Mouse (Mus musculus) kidney, adult 2 months (tissue): ENCODE data around the gene Tcl1b3.
"Not testable (repeated sequence)": the region's sequence is repeated elsewhere in the genome, so short reads cannot be mapped to it uniquely, and the experiment has no call there.

Source experiments
- CTCF ChIP-seq: fragments of 200-500 bp; conservative IDR thresholded peaks from 2 replicates; pipeline ENCODE4 v1.5.1; 2011; ENCODE audit warnings: low read depth, mild to moderate bottlenecking, control low read depth, low read length, moderate library complexity, mixed read lengths; ENCODE audit not compliant: insufficient read depth, insufficient read length
- POLR2A ChIP-seq: fragments of 200-500 bp; IDR thresholded peaks from one replicate; pipeline ENCODE4 v1.6.1; 2011; ENCODE audit warnings: low read depth, low read length, control low read depth

- not testable (repeated sequence) for TF ChIP-seq POLR2A, CTCF
Observed at GRCm38 (mm10) chr12:105181040-105181644, 9.7 kb upstream of the Tcl1b3 start.
